Mouse (Mus musculus) neural tube, embryonic 14.5 days (tissue): Measurements from ENCODE around the gene Mnt. TPM values are rescaled to one million over a fixed set of nuclear protein-coding genes. Genes with fewer than 3 reads are reported as not detected.
A peak's percentile ranks its signal among the peaks of the same experiment; 100 is the strongest.

Source experiments
- ATAC-seq: fragments of 200-750 bp; cut with Nextera tagmentation; 2 replicates; pipeline ENCODE4 v1.8.0; 2017; ENCODE audit warnings: low read depth, mild to moderate bottlenecking, moderate TSS enrichment, moderate library complexity
- H3K27ac ChIP-seq: fragments of 300-500 bp; sonication (generic); 2 replicates; pipeline ENCODE4 v1.5.1; 2014; ENCODE audit warnings: low read depth, mild to moderate bottlenecking, control low read depth, low read length, moderate library complexity, mixed read lengths
- H3K27me3 ChIP-seq: fragments of 300-500 bp; sonication (generic); 2 replicates; pipeline ENCODE4 v1.6.1; 2014; ENCODE audit warnings: low read length; ENCODE audit not compliant: control insufficient read depth, insufficient read depth
- H3K36me3 ChIP-seq: fragments of 300-500 bp; sonication (generic); 2 replicates; pipeline ENCODE4 v1.6.1; 2014; ENCODE audit warnings: low read length, mixed read lengths; ENCODE audit not compliant: control insufficient read depth, insufficient read depth
- H3K4me1 ChIP-seq: fragments of 300-500 bp; sonication (generic); 2 replicates; pipeline ENCODE4 v1.6.1; 2014; ENCODE audit warnings: low read length; ENCODE audit not compliant: control insufficient read depth, insufficient read depth
- H3K4me2 ChIP-seq: fragments of 300-500 bp; sonication (generic); 2 replicates; pipeline ENCODE4 v1.6.1; 2014; ENCODE audit warnings: mild to moderate bottlenecking, low read depth, low read length, control low read depth
- H3K4me3 ChIP-seq: fragments of 300-500 bp; sonication (generic); 2 replicates; pipeline ENCODE4 v1.5.1; 2014; ENCODE audit warnings: low read depth, low read length, control low read depth, mixed read lengths
- H3K9ac ChIP-seq: fragments of 300-500 bp; sonication (generic); replicated peaks from 2 replicates; pipeline ENCODE4 v1.6.1; 2014; ENCODE audit warnings: low read depth, mild to moderate bottlenecking, control low read depth, low read length, mixed read lengths
- H3K9me3 ChIP-seq: fragments of 300-500 bp; sonication (generic); 2 replicates; pipeline ENCODE4 v1.6.1; 2016; ENCODE audit warnings: low read length; ENCODE audit not compliant: control insufficient read depth
- WGBS: fragments of 180-500 bp; shearing (Covaris S2); extraction: QIAGEN DNeasy Blood & Tissue Kit; methylation state at CpG from one replicate; pipeline ENCODE4 v1.1.7; 2014; 5-methylcytosine and 5-hydroxymethylcytosine counted together
- microRNA-seq: library from miRNA; unstranded; fragments of <30 nt; microRNA quantifications from one replicate; pipeline ENCODE4, GENCODE M21; 2016
- polyA plus RNA-seq: library from polyadenylated mRNA; unstranded; fragments of >200 nt; fragmentation: Nextera tagmentation; extraction: Ambion mirVana; gene quantifications from 2 replicates; pipeline ENCODE4 v1.2.1, GENCODE M21; 2014

The Mnt gene
- polyA plus RNA-seq, 1 experiment from 2014 or later, result 7.6 TPM

- Histone ChIP-seq H3K4me2 (no peak overlapping the region), H3K36me3 (peaks cover 12% of the 10 kb centered on the region; the same call in 1 of the 2 replicates), H3K27me3 (no peaks in the 10 kb centered on the region), H3K9me3 (no peaks in the 10 kb centered on the region), H3K4me1 (peaks cover 28% of the 10 kb centered on the region), H3K9ac (no peak overlapping the region), H3K4me3 (no peak overlapping the region), H3K27ac (peak overlapping the region; percentile 62; the same call in 1 of the 2 replicates)
- ATAC-seq, result 0 out of 2 replicates have a peak, but pooled peaks have one; percentile 16
- 12% methylated on average over 12 of the region's 12 CpGs for WGBS
These were observed 40.4 kb downstream of the Mnt start for GRCm38 (mm10) chr11:74870991-74871622.

GRCm38 (mm10) chr11:74874630-74875029 is 43.9 kb downstream of the Mnt start:
- H3K4me1 ChIP-seq, result peaks cover 31% of the 10 kb centered on the region
- no peaks in the 10 kb centered on the region for H3K36me3 ChIP-seq
- no peak overlapping the region for H3K9ac ChIP-seq
- H3K27me3 ChIP-seq, result no peaks in the 10 kb centered on the region
- no peak for ATAC-seq
- no peaks in the 10 kb centered on the region for H3K9me3 ChIP-seq
- WGBS, result 73% methylated on average over 3 of the region's 3 CpGs
- no peak overlapping the region for H3K4me2 ChIP-seq
- H3K4me3 ChIP-seq, result no peak overlapping the region
- H3K27ac ChIP-seq, result no peak overlapping the region

- ATAC-seq, result peak; percentile 92
- 0% methylated on average over 9 of the region's 9 CpGs for WGBS
These were observed 46.1 kb downstream of the Mnt start for GRCm38 (mm10) chr11:74876801-74877200.

GRCm38 (mm10) chr11:74880999-74881398 is 50.3 kb downstream of the Mnt start:
- Histone ChIP-seq H3K27ac (no peak overlapping the region), H3K4me1 (peaks cover 20% of the 10 kb centered on the region; the same call in 1 of the 2 replicates), H3K4me2 (no peak overlapping the region), H3K36me3 (no peaks in the 10 kb centered on the region), H3K4me3 (no peak overlapping the region), H3K9ac (no peak overlapping the region), H3K27me3 (no peaks in the 10 kb centered on the region), H3K9me3 (no peaks in the 10 kb centered on the region)
- ATAC-seq, result no peak
- WGBS, result 91% methylated on average over 9 of the region's 9 CpGs

More at GRCm38 (mm10) chr11:74876801-74877200, 46.1 kb downstream of the Mnt start:
- Histone ChIP-seq H3K4me1 (peaks cover 21% of the 10 kb centered on the region), H3K9me3 (no peaks in the 10 kb centered on the region), H3K27me3 (no peaks in the 10 kb centered on the region), H3K36me3 (no peaks in the 10 kb centered on the region), H3K9ac (no peak overlapping the region), H3K4me3 (no peak overlapping the region), H3K27ac (peak overlapping the region; percentile 80), H3K4me2 (peak overlapping the region; percentile 29; the same call in 1 of the 2 replicates)

DNA sequence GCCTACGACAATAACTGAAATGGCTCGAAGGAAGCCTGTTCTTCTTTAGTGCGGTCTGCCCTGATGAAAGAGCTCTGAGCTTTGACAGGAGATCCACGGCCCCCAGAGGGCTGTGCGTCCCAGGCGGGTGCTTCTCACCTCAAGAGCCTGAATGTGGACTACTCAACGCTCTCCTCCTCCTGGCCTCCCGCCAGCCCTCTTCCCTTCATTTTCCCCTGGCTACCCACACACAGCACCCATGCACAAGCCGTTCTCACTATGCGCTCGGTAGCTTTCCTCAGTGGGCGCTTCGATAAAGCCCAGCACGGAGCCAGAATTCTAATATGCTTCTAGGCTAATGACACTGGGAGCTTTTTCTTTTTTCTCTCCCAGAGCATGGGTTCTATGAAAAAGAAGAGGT is 51.3 kb downstream of the Mnt start:
- Histone ChIP-seq H3K27ac (no peak overlapping the region), H3K9ac (no peak overlapping the region), H3K4me3 (no peak overlapping the region), H3K4me1 (peaks cover 10% of the 10 kb centered on the region; the same call in 1 of the 2 replicates), H3K36me3 (no peaks in the 10 kb centered on the region), H3K4me2 (no peak overlapping the region), H3K27me3 (no peaks in the 10 kb centered on the region), H3K9me3 (no peaks in the 10 kb centered on the region)
- 51% methylated on average over 14 of the region's 14 CpGs for WGBS
- no peak for ATAC-seq

DNA sequence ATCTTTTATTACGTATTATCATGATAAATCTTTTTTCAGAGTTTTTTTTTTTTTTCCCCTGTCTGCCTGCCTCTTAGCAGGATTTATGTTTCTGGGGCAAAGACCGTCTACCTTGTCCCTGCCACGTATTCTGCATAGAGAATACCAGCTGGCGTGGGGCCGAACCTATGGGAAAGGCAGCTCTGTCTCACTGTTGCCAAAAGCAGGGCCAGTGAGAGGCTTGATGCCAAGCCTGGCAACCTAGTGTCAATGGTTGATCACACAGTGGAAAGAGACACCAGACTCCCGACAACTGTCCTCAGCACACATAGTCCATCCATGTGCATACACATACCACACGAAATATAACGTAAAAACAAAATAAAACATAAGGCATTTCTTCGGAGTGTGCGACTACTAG is 52.4 kb downstream of the Mnt start:
- Histone ChIP-seq H3K9me3 (no peaks in the 10 kb centered on the region), H3K4me2 (no peak overlapping the region), H3K27ac (no peak overlapping the region), H3K36me3 (no peaks in the 10 kb centered on the region), H3K4me1 (peaks cover 9% of the 10 kb centered on the region; the same call in 1 of the 2 replicates), H3K27me3 (no peaks in the 10 kb centered on the region), H3K9ac (no peak overlapping the region), H3K4me3 (no peak overlapping the region)
- WGBS, result 82% methylated on average over 10 of the region's 10 CpGs
- ATAC-seq, result no peak

- Histone ChIP-seq H3K36me3 (no peaks in the 10 kb centered on the region), H3K9me3 (no peaks in the 10 kb centered on the region), H3K4me3 (no peak overlapping the region), H3K4me2 (no peak overlapping the region), H3K27ac (no peak overlapping the region), H3K9ac (no peak overlapping the region), H3K4me1 (peaks cover 16% of the 10 kb centered on the region), H3K27me3 (no peaks in the 10 kb centered on the region)
- no peak for ATAC-seq
- 81% methylated on average over 4 of the region's 4 CpGs for WGBS
These were observed 63.9 kb downstream of the Mnt start for GRCm38 (mm10) chr11:74894619-74895018.

Small RNA genes lying within 50 kb of the gene (microRNA-seq; reads per million reads assigned to microRNA genes)
- 1.4 reads per million for gene Mir6926

Other genes with a start within 250 kb of the Mnt start
- 9.9 and 12.7 TPM in 2 replicates for gene Rap1gap2, start 220.0 kb upstream of the Mnt start, polyA plus RNA-seq
- 3.2 and 4.1 TPM in 2 replicates for gene Ccdc92b, start 211.3 kb upstream of the Mnt start, polyA plus RNA-seq
- 15.9 and 17.7 TPM in 2 replicates for gene Cluh, start 181.4 kb upstream of the Mnt start, polyA plus RNA-seq
- gene Pafah1b1, start 106.2 kb upstream of the Mnt start, polyA plus RNA-seq, result 92.6 and 115 TPM in 2 replicates
- 33.9 and 37.1 TPM in 2 replicates for gene Mettl16, start 60.1 kb upstream of the Mnt start, polyA plus RNA-seq
- gene Sgsm2, start 66.1 kb downstream of the Mnt start, polyA plus RNA-seq, result 25.3 and 28.7 TPM in 2 replicates
- gene Tsr1, start 67.2 kb downstream of the Mnt start, polyA plus RNA-seq, result 27.9 and 40.6 TPM in 2 replicates
- gene Smg6, start 94.9 kb downstream of the Mnt start, polyA plus RNA-seq, result 13.7 and 15.7 TPM in 2 replicates
- gene Srr, start 95.0 kb downstream of the Mnt start, polyA plus RNA-seq, result 41.6 and 45.8 TPM in 2 replicates